Mouse (Mus musculus): ENCODE measurements around the gene Fbxw4. TPM values are rescaled to one million over a fixed set of nuclear protein-coding genes. Genes with fewer than 3 reads are reported as not detected.
A peak's percentile ranks its signal among the peaks of the same experiment; 100 is the strongest.

The Fbxw4 gene
- polyA plus RNA-seq, 1 experiment from 2014 or later, result 6.8 TPM

GRCm38 (mm10) chr19:45587509-45588292 lies 72.4 kb downstream of the Fbxw4 start:
- peaks cover 8% of the 10 kb centered on the region for H3K4me1 ChIP-seq
- H3K4me3 ChIP-seq, result no peak overlapping the region
- no peak overlapping the region for H3K4me2 ChIP-seq (replicated peaks)
- 73% methylated on average over 6 of the region's 6 CpGs for WGBS
- no peaks in the 10 kb centered on the region for H3K27me3 ChIP-seq
- peaks cover 6% of the 10 kb centered on the region; the same call in 1 of the 2 replicates for H3K36me3 ChIP-seq
- no peaks in the 10 kb centered on the region for H3K9me3 ChIP-seq
- ATAC-seq (ENCODE audit: insufficient number of reproducible peaks, insufficient read depth, low FRiP score, low TSS enrichment), result no peak
- no peak overlapping the region for H3K9ac ChIP-seq
- no peak overlapping the region for H3K27ac ChIP-seq

DNA sequence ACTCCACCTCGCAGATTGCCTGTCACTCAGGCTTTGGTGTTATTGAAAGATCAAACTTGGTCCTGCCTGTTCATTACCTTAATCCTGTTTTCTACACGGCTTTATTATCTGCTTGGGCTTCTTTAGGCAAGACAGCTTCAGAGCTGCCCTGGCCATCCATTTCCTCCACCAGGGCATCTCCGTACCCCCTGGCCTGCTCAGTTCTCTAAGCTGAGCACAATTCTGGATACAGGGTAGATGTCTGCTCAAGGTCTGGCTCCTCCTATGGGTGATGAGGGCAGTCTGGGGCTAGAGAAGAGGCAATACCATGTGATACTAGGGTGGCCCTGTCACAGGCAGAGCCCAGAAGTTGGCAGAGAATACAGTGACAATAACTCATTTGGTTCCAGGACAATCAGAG lies 73.3 kb downstream of the Fbxw4 start:
- H3K27me3 ChIP-seq, result no peaks in the 10 kb centered on the region
- peaks cover 16% of the 10 kb centered on the region for H3K4me1 ChIP-seq
- H3K9ac ChIP-seq, result no peak overlapping the region
- no peaks in the 10 kb centered on the region for H3K9me3 ChIP-seq
- H3K27ac ChIP-seq, result no peak overlapping the region
- no peak for ATAC-seq (ENCODE audit: insufficient number of reproducible peaks, insufficient read depth, low FRiP score, low TSS enrichment)
- H3K4me3 ChIP-seq, result no peak overlapping the region
- H3K36me3 ChIP-seq, result peaks cover 6% of the 10 kb centered on the region; the same call in 1 of the 2 replicates
- H3K4me2 ChIP-seq (replicated peaks), result no peak overlapping the region
- 57% methylated on average over 3 of the region's 3 CpGs for WGBS

- 55% methylated on average over 9 of the region's 9 CpGs for WGBS
- Histone ChIP-seq H3K9me3 (no peaks in the 10 kb centered on the region), H3K9ac (no peak overlapping the region), H3K27ac (no peak overlapping the region), H3K27me3 (no peaks in the 10 kb centered on the region), H3K4me3 (no peak overlapping the region), H3K4me1 (peaks cover 21% of the 10 kb centered on the region), H3K36me3 (peaks cover 6% of the 10 kb centered on the region; the same call in 1 of the 2 replicates), H3K4me2 (replicated peaks) (no peak overlapping the region)
- ATAC-seq (ENCODE audit: insufficient number of reproducible peaks, insufficient read depth, low FRiP score, low TSS enrichment), result no peak
Observed at GRCm38 (mm10) chr19:45584856-45585620, 75.1 kb downstream of the Fbxw4 start.

- WGBS, result 84% methylated on average over 6 of the region's 6 CpGs
- no peak overlapping the region for H3K4me3 ChIP-seq
- no peak for ATAC-seq (ENCODE audit: insufficient number of reproducible peaks, insufficient read depth, low FRiP score, low TSS enrichment)
- H3K36me3 ChIP-seq, result peaks cover 17% of the 10 kb centered on the region
- no peaks in the 10 kb centered on the region for H3K27me3 ChIP-seq
- no peaks in the 10 kb centered on the region for H3K9me3 ChIP-seq
- peaks cover 21% of the 10 kb centered on the region for H3K4me1 ChIP-seq
- H3K27ac ChIP-seq, result no peak overlapping the region
- no peak overlapping the region for H3K4me2 ChIP-seq (replicated peaks)
- H3K9ac ChIP-seq, result no peak overlapping the region
Observed at GRCm38 (mm10) chr19:45583136-45583535, 77.0 kb downstream of the Fbxw4 start.

- Histone ChIP-seq H3K36me3 (peaks cover 19% of the 10 kb centered on the region), H3K27me3 (no peaks in the 10 kb centered on the region), H3K4me1 (peaks cover 21% of the 10 kb centered on the region), H3K4me3 (no peak overlapping the region), H3K4me2 (replicated peaks) (no peak overlapping the region), H3K27ac (peak overlapping the region; percentile 32; the same call in 1 of the 2 replicates), H3K9me3 (no peaks in the 10 kb centered on the region), H3K9ac (no peak overlapping the region)
- WGBS, result 17% methylated on average over 8 of the region's 8 CpGs
- 0 out of 2 replicates have a peak, but pooled peaks have one; percentile 31 for ATAC-seq (ENCODE audit: insufficient number of reproducible peaks, insufficient read depth, low FRiP score, low TSS enrichment)
Observed at GRCm38 (mm10) chr19:45582161-45582560, 78.0 kb downstream of the Fbxw4 start.

- H3K9me3 ChIP-seq, result no peaks in the 10 kb centered on the region
- peaks cover 25% of the 10 kb centered on the region for H3K4me1 ChIP-seq
- H3K9ac ChIP-seq, result no peak overlapping the region
- no peak overlapping the region for H3K4me2 ChIP-seq (replicated peaks)
- no peak for ATAC-seq (ENCODE audit: insufficient number of reproducible peaks, insufficient read depth, low FRiP score, low TSS enrichment)
- H3K27me3 ChIP-seq, result no peaks in the 10 kb centered on the region
- no peak overlapping the region for H3K4me3 ChIP-seq
- H3K36me3 ChIP-seq, result peaks cover 23% of the 10 kb centered on the region
- no peak overlapping the region for H3K27ac ChIP-seq
- 60% methylated on average over 3 of the region's 3 CpGs for WGBS
Observed at GRCm38 (mm10) chr19:45581257-45581656, 78.9 kb downstream of the Fbxw4 start.

- 56% methylated on average over 12 of the region's 12 CpGs for WGBS
- Histone ChIP-seq H3K27ac (no peak overlapping the region), H3K9me3 (no peaks in the 10 kb centered on the region), H3K9ac (no peak overlapping the region), H3K36me3 (peaks cover 23% of the 10 kb centered on the region), H3K4me1 (peaks cover 35% of the 10 kb centered on the region), H3K4me3 (no peak overlapping the region), H3K27me3 (no peaks in the 10 kb centered on the region), H3K4me2 (replicated peaks) (no peak overlapping the region)
- no peak for ATAC-seq (ENCODE audit: insufficient number of reproducible peaks, insufficient read depth, low FRiP score, low TSS enrichment)
Observed at GRCm38 (mm10) chr19:45580235-45580634, 79.9 kb downstream of the Fbxw4 start.

- ATAC-seq (ENCODE audit: insufficient number of reproducible peaks, insufficient read depth, low FRiP score, low TSS enrichment), result no peak
- Histone ChIP-seq H3K27me3 (no peaks in the 10 kb centered on the region), H3K36me3 (peaks cover 23% of the 10 kb centered on the region), H3K4me2 (replicated peaks) (no peak overlapping the region), H3K9me3 (no peaks in the 10 kb centered on the region), H3K4me1 (peaks cover 40% of the 10 kb centered on the region), H3K27ac (no peak overlapping the region), H3K9ac (no peak overlapping the region), H3K4me3 (no peak overlapping the region)
- whole genome bisulfite sequencing, result 81% methylated on average over 7 of the region's 7 CpGs
Observed at GRCm38 (mm10) chr19:45579416-45579815, 80.7 kb downstream of the Fbxw4 start.

DNA sequence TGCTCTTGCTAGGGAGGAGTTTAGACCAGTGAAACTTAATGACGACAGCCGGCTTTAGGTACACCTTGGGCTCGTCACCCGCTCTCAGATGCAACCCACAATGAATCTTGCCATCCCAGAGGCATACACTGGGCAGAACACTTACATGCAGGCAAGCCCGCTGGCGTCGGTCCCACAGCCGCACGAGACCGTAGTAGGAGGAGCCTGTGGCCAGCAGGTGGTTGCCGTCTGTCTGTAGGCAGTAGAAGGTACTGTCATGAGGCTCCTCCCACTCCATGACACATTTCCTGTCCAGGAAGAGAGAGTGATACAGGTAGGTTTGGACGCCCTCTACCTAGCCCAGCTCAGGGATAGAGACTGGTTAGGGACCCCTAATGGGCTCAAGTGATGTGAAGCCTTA lies 81.1 kb downstream of the Fbxw4 start:
- H3K27ac ChIP-seq, result no peak overlapping the region
- H3K4me2 ChIP-seq (replicated peaks), result no peak overlapping the region
- no peaks in the 10 kb centered on the region for H3K9me3 ChIP-seq
- ATAC-seq (ENCODE audit: insufficient number of reproducible peaks, insufficient read depth, low FRiP score, low TSS enrichment), result no peak
- H3K36me3 ChIP-seq, result peaks cover 23% of the 10 kb centered on the region
- 90% methylated on average over 12 of the region's 12 CpGs for WGBS
- H3K4me3 ChIP-seq, result no peak overlapping the region
- H3K27me3 ChIP-seq, result no peaks in the 10 kb centered on the region
- H3K9ac ChIP-seq, result no peak overlapping the region
- peaks cover 44% of the 10 kb centered on the region for H3K4me1 ChIP-seq

DNA sequence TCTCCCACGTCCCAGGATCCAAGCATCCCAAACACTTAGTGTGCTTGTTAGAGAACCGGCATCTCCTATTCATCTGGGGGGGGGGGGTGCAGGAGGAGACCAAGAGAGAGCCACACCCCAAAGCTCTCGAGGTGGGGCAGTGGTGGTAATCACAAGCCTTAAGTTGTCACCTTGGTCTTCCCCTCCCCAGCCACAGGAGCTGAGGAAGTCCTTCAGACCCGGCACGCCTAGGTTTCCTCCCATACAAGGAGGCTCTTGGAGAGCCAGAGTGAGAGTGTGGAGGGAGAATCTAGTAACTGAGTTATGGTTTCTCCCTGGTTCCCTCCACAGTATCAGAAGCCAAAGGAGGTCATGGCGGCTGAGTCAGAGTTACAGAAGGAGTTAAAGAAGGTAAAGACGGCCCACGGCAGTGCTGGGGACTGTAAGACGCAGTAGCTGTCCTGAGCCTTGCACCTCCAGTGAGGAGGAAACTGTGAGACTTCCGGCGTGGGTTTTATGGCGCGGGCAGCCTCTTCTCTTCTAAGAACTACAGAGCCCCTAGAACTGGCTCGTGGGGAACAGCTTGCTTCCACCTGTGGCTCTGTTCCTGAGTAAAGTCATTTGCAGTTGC lies 82.9 kb downstream of the Fbxw4 start:
- H3K4me2 ChIP-seq (replicated peaks), result no peak overlapping the region
- H3K9me3 ChIP-seq, result no peaks in the 10 kb centered on the region
- H3K4me1 ChIP-seq, result peaks cover 43% of the 10 kb centered on the region
- peaks cover 23% of the 10 kb centered on the region for H3K36me3 ChIP-seq
- ATAC-seq (ENCODE audit: insufficient number of reproducible peaks, insufficient read depth, low FRiP score, low TSS enrichment), result no peak
- whole genome bisulfite sequencing, result 81% methylated on average over 14 of the region's 14 CpGs
- H3K9ac ChIP-seq, result no peak overlapping the region
- H3K27ac ChIP-seq, result no peak overlapping the region
- no peaks in the 10 kb centered on the region for H3K27me3 ChIP-seq
- no peak overlapping the region for H3K4me3 ChIP-seq

- H3K4me1 ChIP-seq, result peaks cover 34% of the 10 kb centered on the region
- no peak overlapping the region; the same call in 1 of the 2 replicates for H3K4me2 ChIP-seq (replicated peaks)
- H3K27ac ChIP-seq, result 0 out of 2 replicates have a peak overlapping the region, but pooled peaks have one; percentile 55
- peaks cover 23% of the 10 kb centered on the region for H3K36me3 ChIP-seq
- no peak overlapping the region for H3K4me3 ChIP-seq
- WGBS, result 9% methylated on average over 8 of the region's 8 CpGs
- no peak for ATAC-seq (ENCODE audit: insufficient number of reproducible peaks, insufficient read depth, low FRiP score, low TSS enrichment)
- H3K27me3 ChIP-seq, result no peaks in the 10 kb centered on the region
- H3K9me3 ChIP-seq, result no peaks in the 10 kb centered on the region
- no peak overlapping the region for H3K9ac ChIP-seq
Observed at GRCm38 (mm10) chr19:45575632-45576001, 84.5 kb downstream of the Fbxw4 start.

Data from embryonic facial prominence, embryonic 12.5 days (tissue).